Mouse (Mus musculus): ENCODE measurements around the gene Tktl1.

GRCm38 (mm10) chrX:74243807-74244206, 66.7 kb downstream of the Tktl1 start:
- TF ChIP-seq GATA1 (IDR thresholded peaks at IDR 0.05; ENCODE audit: low read length) (no peak), TAL1 (IDR thresholded peaks at IDR 0.05; ENCODE audit: low read length) (no peak)

All from erythroblast, embryonic 14.5 days (primary cell).